Mouse (Mus musculus): ENCODE results near the gene Uap1. TPM values are rescaled to one million over a fixed set of nuclear protein-coding genes. Genes with fewer than 3 reads are reported as not detected.

Uap1 gene
- polyA plus RNA-seq, 1 experiment from 2014 or later = 62.4 TPM

DNA sequence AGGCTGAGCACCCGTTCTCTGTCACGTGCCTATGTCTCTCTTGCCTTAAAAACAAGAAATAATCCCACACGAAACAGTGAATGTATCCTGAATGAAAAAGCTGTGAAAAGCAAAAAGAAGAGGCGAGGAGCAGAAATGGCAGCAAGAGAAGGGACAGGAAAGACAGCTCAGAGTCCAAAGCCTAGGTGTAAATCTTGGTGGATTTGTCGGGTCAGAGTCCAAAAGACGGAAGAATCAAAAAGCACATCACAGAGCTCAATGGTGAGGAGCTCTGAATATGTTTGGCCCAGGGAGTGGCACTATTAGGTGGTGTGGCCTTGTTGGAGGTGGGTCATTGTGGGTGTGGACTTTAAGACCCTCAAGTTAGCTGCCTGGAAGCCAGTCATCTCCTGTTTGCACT lies 31.6 kb upstream of the Uap1 start:
- H3K4me3 ChIP-seq (ENCODE audit: low read depth, low read length) = no peak overlapping the region
- 96% methylated on average over 6 of the region's 6 CpGs for WGBS
- H3K4me1 ChIP-seq (ENCODE audit: control insufficient read depth, insufficient read depth, low read length) = no peaks in the 10 kb centered on the region
- peaks cover 52% of the 10 kb centered on the region for H3K36me3 ChIP-seq (ENCODE audit: control insufficient read depth, insufficient read depth, low read length)
- H3K9ac ChIP-seq (replicated peaks; ENCODE audit: low read depth, low read length) = no peak overlapping the region
- H3K4me2 ChIP-seq (ENCODE audit: low read depth, low read length) = no peak overlapping the region
- H3K27ac ChIP-seq (ENCODE audit: low read depth, low read length) = no peak overlapping the region
- H3K27me3 ChIP-seq (ENCODE audit: control insufficient read depth, insufficient read depth, low read length) = no peaks in the 10 kb centered on the region
- ATAC-seq (ENCODE audit: low read depth) = no peak
- H3K9me3 ChIP-seq (ENCODE audit: control insufficient read depth, low read length) = no peaks in the 10 kb centered on the region

DNA sequence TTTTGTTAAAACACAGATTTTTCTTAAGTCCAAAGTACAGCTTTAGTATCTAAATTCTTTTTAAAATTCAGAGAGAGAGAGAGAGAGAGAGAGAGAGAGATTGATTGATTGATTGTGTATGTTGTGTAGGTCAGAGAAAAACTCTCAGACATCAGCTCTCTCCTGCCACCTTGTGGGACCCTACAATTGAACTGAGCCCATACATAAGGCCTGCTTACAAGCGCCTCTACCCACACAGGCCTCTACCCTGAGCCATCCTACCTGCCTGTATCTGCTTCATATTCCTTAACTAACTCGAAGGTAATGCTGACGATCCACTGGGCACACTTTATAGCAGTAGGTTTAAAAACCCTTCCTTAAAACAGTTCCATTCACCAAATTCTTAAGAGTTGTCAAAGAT lies 25.6 kb upstream of the Uap1 start:
- Histone ChIP-seq H3K36me3 (ENCODE audit: control insufficient read depth, insufficient read depth, low read length) (peaks cover 46% of the 10 kb centered on the region), H3K9me3 (ENCODE audit: control insufficient read depth, low read length) (no peaks in the 10 kb centered on the region), H3K4me2 (ENCODE audit: low read depth, low read length) (no peak overlapping the region), H3K4me3 (ENCODE audit: low read depth, low read length) (no peak overlapping the region), H3K9ac (replicated peaks; ENCODE audit: low read depth, low read length) (no peak overlapping the region), H3K4me1 (ENCODE audit: control insufficient read depth, insufficient read depth, low read length) (no peaks in the 10 kb centered on the region), H3K27ac (ENCODE audit: low read depth, low read length) (no peak overlapping the region), H3K27me3 (ENCODE audit: control insufficient read depth, insufficient read depth, low read length) (no peaks in the 10 kb centered on the region)
- no peak for ATAC-seq (ENCODE audit: low read depth)
- 80% methylated on average over 3 of the region's 3 CpGs for WGBS

DNA sequence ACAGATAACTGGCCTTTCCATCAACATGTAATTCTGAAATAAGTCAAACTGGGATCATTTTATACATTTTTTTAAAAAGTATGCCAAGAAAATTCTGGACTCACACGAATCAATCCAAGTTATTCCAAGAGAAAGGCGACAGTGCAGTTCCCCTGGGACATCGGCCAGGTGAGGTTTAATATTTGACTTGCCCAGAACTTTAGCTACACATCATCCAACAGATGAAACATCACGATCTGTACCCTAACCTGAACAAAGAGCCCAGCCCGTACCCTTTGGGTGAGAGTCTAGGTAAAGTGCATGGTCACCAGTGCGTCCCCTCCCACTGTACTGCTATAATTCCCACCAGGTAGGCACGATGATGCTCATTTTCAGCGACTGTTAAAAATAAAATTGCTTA lies 21.5 kb upstream of the Uap1 start:
- Histone ChIP-seq H3K36me3 (ENCODE audit: control insufficient read depth, insufficient read depth, low read length) (peaks cover 38% of the 10 kb centered on the region), H3K4me1 (ENCODE audit: control insufficient read depth, insufficient read depth, low read length) (no peaks in the 10 kb centered on the region), H3K27me3 (ENCODE audit: control insufficient read depth, insufficient read depth, low read length) (no peaks in the 10 kb centered on the region), H3K9ac (replicated peaks; ENCODE audit: low read depth, low read length) (no peak overlapping the region), H3K9me3 (ENCODE audit: control insufficient read depth, low read length) (no peaks in the 10 kb centered on the region), H3K4me2 (ENCODE audit: low read depth, low read length) (no peak overlapping the region), H3K27ac (ENCODE audit: low read depth, low read length) (no peak overlapping the region), H3K4me3 (ENCODE audit: low read depth, low read length) (no peak overlapping the region)
- 90% methylated on average over 8 of the region's 8 CpGs for WGBS
- no peak for ATAC-seq (ENCODE audit: low read depth)

DNA sequence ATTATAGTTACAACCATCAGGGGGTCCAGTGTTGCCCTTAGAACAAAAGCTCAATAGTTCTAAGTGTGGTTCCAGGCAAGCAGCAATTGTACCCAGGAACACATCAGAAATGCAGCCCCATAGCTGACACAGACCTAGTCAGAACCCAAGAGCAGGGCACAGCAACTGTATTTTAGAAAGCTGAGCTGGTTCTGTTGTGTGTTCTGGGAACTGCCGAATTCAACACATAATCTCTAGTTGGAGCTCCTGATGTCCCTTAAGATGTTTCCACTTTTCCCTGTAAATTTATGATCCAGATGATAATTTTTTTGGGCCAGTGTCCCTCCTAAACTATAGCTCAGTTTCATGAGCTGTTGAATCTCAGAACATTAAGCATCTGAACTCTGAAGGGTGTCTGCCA lies 17.2 kb upstream of the Uap1 start:
- Histone ChIP-seq H3K36me3 (ENCODE audit: control insufficient read depth, insufficient read depth, low read length) (peaks cover 19% of the 10 kb centered on the region; the same call in 1 of the 2 replicates), H3K27ac (ENCODE audit: low read depth, low read length) (no peak overlapping the region), H3K9me3 (ENCODE audit: control insufficient read depth, low read length) (no peaks in the 10 kb centered on the region), H3K4me3 (ENCODE audit: low read depth, low read length) (no peak overlapping the region), H3K4me1 (ENCODE audit: control insufficient read depth, insufficient read depth, low read length) (no peaks in the 10 kb centered on the region), H3K9ac (replicated peaks; ENCODE audit: low read depth, low read length) (no peak overlapping the region), H3K27me3 (ENCODE audit: control insufficient read depth, insufficient read depth, low read length) (no peaks in the 10 kb centered on the region), H3K4me2 (ENCODE audit: low read depth, low read length) (no peak overlapping the region)
- no peak for ATAC-seq (ENCODE audit: low read depth)
- WGBS = 89% methylated on average over 1 of the region's 1 CpGs

DNA sequence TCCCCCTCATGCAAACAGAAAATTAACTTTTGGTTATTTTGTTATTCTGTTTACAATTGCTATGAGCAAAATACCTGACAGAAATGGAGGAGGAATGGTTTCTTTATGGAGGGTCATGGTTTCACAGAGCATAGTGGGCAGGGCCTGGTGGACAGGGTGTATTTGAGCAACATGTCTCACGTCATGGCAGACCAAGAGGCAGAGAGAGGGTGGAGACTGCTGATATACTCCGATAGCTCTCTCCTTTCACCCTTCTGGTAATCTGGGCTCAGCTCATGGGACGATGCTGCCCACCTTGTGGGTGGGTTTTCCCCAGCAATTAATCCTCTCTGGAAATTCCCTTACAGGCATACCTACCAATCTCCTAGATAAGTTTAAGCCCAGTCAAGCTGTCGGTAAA lies 15.5 kb upstream of the Uap1 start:
- no peaks in the 10 kb centered on the region for H3K9me3 ChIP-seq (ENCODE audit: control insufficient read depth, low read length)
- H3K27me3 ChIP-seq (ENCODE audit: control insufficient read depth, insufficient read depth, low read length) = no peaks in the 10 kb centered on the region
- no peak overlapping the region for H3K4me2 ChIP-seq (ENCODE audit: low read depth, low read length)
- H3K4me3 ChIP-seq (ENCODE audit: low read depth, low read length) = no peak overlapping the region
- no peak overlapping the region for H3K9ac ChIP-seq (replicated peaks; ENCODE audit: low read depth, low read length)
- 94% methylated on average over 4 of the region's 4 CpGs for WGBS
- peaks cover 13% of the 10 kb centered on the region; the same call in 1 of the 2 replicates for H3K36me3 ChIP-seq (ENCODE audit: control insufficient read depth, insufficient read depth, low read length)
- H3K4me1 ChIP-seq (ENCODE audit: control insufficient read depth, insufficient read depth, low read length) = no peaks in the 10 kb centered on the region
- no peak overlapping the region for H3K27ac ChIP-seq (ENCODE audit: low read depth, low read length)
- ATAC-seq (ENCODE audit: low read depth) = no peak

DNA sequence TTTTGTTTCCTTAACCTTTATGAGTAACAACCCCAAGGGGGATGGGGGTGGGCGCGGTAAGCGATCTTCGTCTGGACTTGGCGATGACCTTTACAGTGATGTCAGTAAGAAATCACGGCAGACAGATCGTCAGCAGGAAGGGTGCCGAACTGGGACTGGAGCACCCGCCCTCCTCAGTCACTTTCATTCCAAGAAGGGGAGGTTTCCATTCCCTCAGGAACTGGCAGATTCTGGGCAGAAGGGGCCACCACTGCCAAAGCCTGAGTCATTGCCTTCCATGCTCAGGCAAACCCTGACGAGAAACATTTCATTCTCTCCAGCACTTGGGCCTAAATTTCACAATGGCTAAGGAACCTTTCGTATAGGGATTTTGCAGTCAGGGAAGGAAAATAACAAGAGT lies 13.8 kb upstream of the Uap1 start:
- Histone ChIP-seq H3K4me3 (ENCODE audit: low read depth, low read length) (no peak overlapping the region), H3K4me2 (ENCODE audit: low read depth, low read length) (no peak overlapping the region), H3K4me1 (ENCODE audit: control insufficient read depth, insufficient read depth, low read length) (no peaks in the 10 kb centered on the region), H3K36me3 (ENCODE audit: control insufficient read depth, insufficient read depth, low read length) (peaks cover under 1% of the 10 kb centered on the region; the same call in 1 of the 2 replicates), H3K27ac (ENCODE audit: low read depth, low read length) (no peak overlapping the region), H3K27me3 (ENCODE audit: control insufficient read depth, insufficient read depth, low read length) (no peaks in the 10 kb centered on the region), H3K9me3 (ENCODE audit: control insufficient read depth, low read length) (no peaks in the 10 kb centered on the region), H3K9ac (replicated peaks; ENCODE audit: low read depth, low read length) (no peak overlapping the region)
- WGBS = 83% methylated on average over 11 of the region's 11 CpGs
- no peak for ATAC-seq (ENCODE audit: low read depth)

DNA sequence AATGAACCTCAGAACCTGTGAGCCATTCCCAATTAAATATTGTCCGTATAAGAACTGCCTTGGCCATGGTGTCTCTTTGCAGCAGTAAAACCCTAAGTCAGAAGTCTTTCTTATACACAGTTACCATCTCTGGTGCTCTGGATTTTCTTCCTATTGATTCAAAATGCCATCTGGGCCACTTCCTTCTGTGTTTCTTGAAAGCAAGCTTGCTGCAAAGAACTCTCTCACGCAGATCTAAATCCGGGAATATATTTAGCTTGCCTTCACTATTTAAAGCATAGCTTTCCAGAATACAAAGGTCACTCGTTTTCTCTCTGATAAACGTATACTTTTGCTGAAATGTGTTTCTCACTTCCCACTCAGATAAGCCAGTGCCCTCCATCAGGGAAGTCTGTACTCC lies 11.8 kb upstream of the Uap1 start:
- Histone ChIP-seq H3K36me3 (ENCODE audit: control insufficient read depth, insufficient read depth, low read length) (no peaks in the 10 kb centered on the region), H3K27me3 (ENCODE audit: control insufficient read depth, insufficient read depth, low read length) (no peaks in the 10 kb centered on the region), H3K4me3 (ENCODE audit: low read depth, low read length) (no peak overlapping the region), H3K4me1 (ENCODE audit: control insufficient read depth, insufficient read depth, low read length) (no peaks in the 10 kb centered on the region), H3K4me2 (ENCODE audit: low read depth, low read length) (no peak overlapping the region), H3K9me3 (ENCODE audit: control insufficient read depth, low read length) (no peaks in the 10 kb centered on the region), H3K27ac (ENCODE audit: low read depth, low read length) (no peak overlapping the region), H3K9ac (replicated peaks; ENCODE audit: low read depth, low read length) (no peak overlapping the region)
- WGBS = 88% methylated on average over 5 of the region's 5 CpGs
- ATAC-seq (ENCODE audit: low read depth) = no peak

DNA sequence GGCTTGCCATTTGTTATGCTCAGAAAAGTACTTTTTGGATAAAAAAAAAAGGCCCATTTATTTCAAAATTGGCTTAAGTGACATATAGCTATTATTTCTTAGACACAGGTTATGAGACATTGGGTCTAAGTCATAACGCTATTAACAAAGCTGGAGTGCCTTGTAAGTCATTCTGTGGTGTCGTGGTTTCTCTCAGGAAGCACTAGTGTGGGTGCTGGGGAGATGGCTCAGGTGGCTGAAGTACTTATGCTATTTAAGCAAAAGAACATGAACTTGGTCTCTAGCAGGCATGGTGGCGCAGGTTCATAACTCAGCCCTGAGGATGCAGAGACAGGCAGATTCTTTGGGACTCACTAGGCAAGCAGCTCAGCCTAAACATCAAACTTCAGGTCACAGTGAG lies 10.4 kb upstream of the Uap1 start:
- no peak for ATAC-seq (ENCODE audit: low read depth)
- Histone ChIP-seq H3K4me1 (ENCODE audit: control insufficient read depth, insufficient read depth, low read length) (no peaks in the 10 kb centered on the region), H3K9ac (replicated peaks; ENCODE audit: low read depth, low read length) (no peak overlapping the region), H3K4me3 (ENCODE audit: low read depth, low read length) (no peak overlapping the region), H3K9me3 (ENCODE audit: control insufficient read depth, low read length) (no peaks in the 10 kb centered on the region), H3K27ac (ENCODE audit: low read depth, low read length) (no peak overlapping the region), H3K27me3 (ENCODE audit: control insufficient read depth, insufficient read depth, low read length) (no peaks in the 10 kb centered on the region), H3K4me2 (ENCODE audit: low read depth, low read length) (no peak overlapping the region), H3K36me3 (ENCODE audit: control insufficient read depth, insufficient read depth, low read length) (no peaks in the 10 kb centered on the region)
- whole genome bisulfite sequencing = 86% methylated on average over 3 of the region's 3 CpGs

DNA sequence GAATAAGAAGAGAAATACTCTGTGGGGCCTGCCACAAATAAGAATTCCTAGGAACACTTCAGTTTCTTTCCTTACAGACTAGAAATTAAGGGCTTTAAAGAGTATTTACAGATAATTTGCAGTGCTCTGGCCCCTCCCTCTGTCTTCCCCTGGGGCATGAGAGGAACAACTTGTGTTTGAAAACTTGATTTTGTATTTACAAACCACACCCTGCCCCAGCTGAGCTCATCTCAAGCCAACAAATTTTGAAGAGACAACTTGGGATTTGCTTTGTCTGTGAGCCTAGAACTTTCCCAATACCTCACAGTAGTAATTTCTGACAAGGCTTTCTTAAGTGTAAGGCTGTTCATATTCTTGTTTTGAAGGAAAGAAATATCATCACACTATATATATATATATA lies 7.9 kb upstream of the Uap1 start:
- Histone ChIP-seq H3K4me1 (ENCODE audit: control insufficient read depth, insufficient read depth, low read length) (no peaks in the 10 kb centered on the region), H3K27ac (ENCODE audit: low read depth, low read length) (no peak overlapping the region), H3K9ac (replicated peaks; ENCODE audit: low read depth, low read length) (no peak overlapping the region), H3K4me3 (ENCODE audit: low read depth, low read length) (no peak overlapping the region), H3K36me3 (ENCODE audit: control insufficient read depth, insufficient read depth, low read length) (no peaks in the 10 kb centered on the region), H3K27me3 (ENCODE audit: control insufficient read depth, insufficient read depth, low read length) (no peaks in the 10 kb centered on the region), H3K9me3 (ENCODE audit: control insufficient read depth, low read length) (no peaks in the 10 kb centered on the region), H3K4me2 (ENCODE audit: low read depth, low read length) (no peak overlapping the region)
- no peak for ATAC-seq (ENCODE audit: low read depth)
